Mouse (Mus musculus) regulatory T cell (primary cell): ENCODE data around the gene Lima1.
"Not testable (repeated sequence)": the region's sequence is repeated elsewhere in the genome, so short reads cannot be mapped to it uniquely, and the experiment has no call there.

Source experiments
- in situ Hi-C: fragments of 300-600 bp; cut with MboI, MseI; formaldehyde crosslinking; loops from one replicate; pipeline ENCODE4 v1.15.1; 2025; ENCODE audit warnings: high pct_unique_total_duplicates

Gene Lima1

DNA sequence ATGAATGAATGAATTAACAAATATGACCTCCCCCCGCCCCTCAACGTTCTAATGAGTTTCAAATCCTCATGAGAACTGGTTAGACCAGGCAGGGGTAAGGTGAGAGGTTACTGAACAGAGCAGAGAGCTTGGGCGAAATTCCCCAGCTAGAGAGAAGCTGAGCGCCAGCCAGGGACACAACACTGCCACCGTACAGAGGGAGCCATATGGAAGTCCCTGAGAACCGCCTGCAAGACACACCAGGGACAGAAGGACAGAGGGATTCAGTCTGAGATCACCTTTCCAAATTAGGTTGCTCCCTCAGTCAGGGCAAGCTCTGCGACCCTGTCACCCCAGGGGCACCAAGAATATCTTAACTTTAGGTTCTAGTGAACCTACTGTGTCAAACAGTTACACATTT is 37.7 kb downstream of the Lima1 start:
- in situ Hi-C loops: no loop called here

DNA sequence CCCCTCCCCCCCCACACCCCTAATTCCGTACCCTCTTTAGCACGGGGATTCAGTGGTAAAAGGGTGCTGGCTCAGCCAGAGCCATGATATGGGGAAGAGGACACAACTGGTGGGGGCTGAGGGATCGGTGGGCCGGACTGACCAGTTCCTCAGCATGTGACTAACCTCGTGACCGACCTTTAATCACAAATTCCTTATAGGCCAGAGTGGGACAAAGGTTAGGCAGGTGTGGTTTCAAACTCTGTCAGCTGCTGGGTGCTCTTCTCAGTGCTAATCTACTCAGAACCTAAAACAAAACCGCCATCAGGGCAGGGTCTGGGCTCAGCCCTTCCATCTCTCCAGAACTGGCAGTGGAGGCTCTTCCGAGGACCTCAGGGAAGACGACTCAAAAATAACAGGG is 40.1 kb downstream of the Lima1 start:
- in situ Hi-C loops: no loop called here

DNA sequence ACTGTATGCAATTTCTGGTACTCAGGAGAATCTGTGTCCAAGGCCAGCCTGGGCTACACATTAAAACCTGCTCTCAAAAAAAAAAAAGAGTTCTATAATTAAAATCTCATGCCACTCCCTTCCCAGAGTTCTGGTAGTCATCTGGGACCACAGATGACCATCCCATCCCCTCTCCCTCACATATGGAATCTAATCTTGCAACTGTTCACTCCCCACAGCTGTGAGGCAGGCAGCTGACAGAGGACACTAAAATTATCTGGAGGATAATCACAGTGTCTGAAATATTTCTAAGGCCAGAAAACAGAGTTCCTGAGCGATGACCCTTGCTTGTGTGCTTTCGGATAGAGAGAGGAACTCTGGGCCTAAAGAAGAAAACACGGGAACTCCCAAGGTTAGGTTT is 40.6 kb downstream of the Lima1 start:
- in situ Hi-C loops: no loop called here

DNA sequence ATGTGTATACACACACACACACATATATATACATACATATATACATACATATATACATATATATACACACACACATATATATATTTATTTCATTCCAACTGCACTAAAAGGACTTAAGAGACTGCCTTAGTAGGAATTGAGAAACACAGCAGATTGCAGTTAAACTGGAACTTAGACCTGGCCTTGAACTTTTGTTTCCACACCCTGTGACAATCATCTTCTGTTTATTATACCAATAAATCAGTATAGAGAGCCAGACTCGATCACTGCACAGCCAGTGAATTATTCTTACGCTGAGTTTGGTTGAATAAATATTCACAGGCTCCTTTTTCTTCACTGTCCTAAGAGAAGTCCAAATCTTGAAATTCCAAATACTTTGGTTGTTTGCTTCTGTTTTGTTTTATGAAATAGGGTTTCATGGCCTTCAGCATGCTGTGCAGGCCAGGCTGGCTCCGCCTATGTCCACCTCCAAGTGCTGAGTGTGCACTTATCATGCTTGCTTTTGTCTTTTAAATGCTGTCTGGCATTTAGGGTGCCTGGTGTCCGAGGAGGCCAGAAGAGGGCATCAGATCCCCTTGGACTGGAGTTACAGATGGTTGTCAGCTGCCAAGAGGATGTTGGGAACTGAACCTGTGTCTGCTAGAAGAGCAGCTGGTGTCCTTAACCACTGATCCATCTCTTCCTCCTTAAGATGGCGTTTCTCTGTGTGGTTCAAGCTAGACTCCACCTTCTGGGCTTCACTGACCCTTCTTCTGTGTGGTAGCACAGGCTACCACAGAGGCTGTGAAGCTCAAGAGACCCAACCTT is 41.4 kb downstream of the Lima1 start:
- in situ Hi-C loops: no loop called here

DNA sequence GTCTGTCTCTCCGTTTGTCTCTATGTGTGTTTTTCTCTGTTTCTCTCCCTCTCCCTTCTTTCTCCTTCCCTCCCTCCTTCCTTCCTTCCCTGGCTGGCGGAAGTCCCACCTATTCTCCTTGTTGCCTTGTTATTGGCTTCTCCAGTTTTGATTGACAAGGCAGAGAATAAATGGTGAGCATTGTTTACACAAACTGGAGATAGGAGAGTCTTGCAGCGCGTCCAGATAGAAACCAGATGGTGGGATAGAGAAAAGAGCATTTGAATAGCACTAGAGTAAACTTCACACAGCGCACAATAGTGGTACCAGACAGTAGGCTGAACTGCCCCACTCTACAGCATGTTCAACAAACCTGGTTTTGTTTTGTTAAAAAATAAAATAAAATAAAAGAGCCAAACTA is 43.7 kb downstream of the Lima1 start:
- in situ Hi-C loops: no loop called here

DNA sequence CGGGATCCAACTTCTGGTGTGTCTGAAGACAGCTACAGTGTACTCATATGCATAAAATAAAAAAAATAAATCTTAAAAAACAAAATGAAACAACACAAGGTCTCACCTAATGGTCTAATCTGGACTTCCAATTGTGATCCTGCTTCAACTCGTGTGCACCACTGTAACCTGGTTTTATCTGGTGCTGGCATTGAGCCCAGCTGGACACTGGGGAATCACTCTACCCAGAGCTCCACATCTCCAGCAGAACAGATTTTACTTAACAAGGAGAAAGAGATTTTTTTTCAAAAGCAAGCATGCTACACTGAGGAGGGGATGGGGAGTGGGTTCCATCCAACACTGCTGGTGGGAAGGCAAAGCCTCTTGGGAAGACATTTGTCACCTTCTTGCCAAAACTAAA is 47.2 kb downstream of the Lima1 start:
- in situ Hi-C loops: no loop called here

DNA sequence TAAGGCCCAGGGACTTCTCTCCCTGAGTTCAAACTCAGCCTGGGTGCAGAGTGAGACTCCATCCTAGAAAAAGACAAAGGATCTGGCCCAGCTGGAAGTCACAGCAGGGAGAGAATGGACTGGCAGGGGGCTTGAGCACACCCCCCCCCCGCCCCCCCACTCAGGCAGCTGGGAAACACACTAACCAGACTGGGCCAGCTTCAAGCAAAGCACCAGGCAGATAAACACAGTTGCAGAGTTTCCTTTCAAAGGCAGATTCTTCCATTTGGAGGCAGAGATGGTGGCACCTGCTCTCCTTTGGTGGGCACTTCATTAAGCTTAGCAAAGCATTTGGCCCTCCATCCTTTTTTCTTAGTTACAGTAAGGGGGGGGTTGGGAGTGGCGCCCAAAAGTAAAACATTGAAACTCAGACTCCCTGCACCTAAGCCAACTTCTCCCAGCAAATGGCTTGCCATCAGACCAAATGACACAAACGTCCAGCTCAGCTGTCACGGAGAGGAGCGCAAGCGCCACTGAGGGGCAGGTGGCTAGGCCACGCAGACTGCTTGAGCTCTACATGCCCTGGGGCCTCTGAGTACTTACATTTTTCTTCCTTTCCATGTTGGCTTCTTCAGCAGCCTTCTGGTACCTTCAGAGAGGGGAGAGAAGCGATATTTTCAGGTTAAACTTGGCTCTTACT is 48.9 kb downstream of the Lima1 start:
- in situ Hi-C loops: no loop called here

DNA sequence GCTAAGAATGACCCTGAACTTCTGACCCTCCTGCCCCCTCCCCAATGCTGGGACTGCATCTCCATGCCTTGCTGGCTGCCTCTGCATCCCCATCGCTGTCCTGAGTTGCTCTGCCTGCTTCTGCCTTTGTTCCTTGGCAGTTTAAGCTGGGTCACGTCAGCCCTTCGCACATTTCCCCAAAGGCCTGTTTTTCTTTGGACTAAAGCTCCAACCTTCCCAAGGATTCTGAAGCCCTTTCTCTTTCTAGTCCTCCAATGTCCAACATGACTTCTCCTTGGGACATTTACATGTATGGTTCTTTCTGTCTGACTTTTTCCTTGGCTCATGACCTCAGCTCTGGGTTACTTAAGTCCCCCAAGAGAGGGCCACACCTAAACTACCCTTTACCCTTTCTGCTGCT is 50.0 kb downstream of the Lima1 start:
- in situ Hi-C loops: no loop called here

DNA sequence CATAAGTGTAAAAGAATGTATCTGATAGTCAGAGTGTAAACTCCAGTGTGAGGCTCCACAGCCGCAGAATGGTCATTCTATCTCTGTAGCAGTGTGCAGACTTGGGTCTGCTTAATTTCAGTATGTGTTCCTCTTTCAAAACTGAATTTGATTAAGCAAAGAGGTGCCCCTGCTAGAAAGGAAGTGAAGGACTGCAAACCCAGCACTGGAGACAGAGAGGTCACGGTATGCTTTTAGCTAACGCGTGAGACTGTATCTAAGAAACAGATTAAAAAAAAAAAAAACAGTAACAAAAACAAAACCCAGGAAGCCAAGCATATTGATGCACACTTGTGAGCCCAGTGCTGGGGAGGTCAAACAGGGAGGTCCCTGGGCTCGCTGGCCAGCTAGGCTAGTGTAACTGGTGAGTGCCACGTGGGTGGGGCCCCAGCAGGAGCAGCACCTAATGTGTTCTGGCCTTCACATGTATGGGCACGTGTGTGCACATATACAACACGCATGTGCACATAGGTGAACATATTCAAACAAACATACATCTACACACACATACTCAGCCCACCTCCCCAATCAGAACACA is 51.8 kb downstream of the Lima1 start:
- in situ Hi-C loops: no loop called here

DNA sequence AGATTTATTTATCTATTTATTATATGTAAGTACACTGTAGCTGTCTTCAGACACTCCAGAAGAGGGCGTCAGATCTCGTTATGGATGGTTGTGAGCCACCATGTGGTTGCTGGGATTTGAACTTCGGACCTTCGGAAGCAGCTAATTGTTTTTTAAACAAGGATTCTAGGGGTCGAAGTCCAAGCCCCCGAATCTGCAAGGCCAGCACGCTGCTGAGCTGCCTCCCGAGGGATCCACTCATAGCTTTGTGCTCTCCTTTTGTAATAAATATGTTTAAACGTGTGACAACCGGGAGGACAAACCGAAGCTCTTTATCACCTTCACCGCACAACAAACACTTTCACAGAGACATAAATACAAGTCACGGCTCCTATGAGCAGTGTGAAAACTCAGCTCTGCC is 52.8 kb downstream of the Lima1 start:
- in situ Hi-C loops: not testable (repeated sequence)

DNA sequence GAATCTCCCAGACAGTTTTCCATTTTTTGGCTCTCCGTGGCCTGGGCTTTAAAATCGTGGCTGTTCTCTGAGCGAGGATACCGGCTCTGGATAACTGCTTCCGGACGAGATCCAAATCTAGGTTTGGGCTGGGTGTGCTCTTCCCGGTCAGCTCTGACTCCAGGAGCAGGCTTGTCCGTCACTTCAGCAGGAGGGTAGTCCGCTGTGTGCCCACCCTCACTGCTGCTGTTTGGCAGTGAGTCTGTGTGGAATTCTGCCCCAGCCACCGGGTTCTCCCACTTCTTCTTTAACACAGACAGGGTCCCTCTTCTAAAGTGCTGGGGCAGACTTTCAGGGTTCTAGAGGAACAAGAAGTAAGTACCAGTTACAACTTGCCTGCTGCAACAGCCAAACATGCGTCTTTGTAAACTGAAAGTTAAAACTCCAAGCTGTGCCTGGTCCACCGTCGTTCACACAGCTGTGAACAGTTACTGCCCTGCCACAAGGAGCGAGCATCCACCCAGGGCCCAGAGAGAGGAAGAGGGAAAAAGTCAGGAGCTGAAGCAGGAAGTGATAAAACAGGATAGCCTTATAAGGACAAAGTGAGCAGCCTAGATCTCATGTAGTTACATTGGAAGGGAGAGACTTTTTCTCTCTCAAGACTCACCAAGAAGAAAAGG is 55.5 kb downstream of the Lima1 start:
- in situ Hi-C loops: no loop called here

DNA sequence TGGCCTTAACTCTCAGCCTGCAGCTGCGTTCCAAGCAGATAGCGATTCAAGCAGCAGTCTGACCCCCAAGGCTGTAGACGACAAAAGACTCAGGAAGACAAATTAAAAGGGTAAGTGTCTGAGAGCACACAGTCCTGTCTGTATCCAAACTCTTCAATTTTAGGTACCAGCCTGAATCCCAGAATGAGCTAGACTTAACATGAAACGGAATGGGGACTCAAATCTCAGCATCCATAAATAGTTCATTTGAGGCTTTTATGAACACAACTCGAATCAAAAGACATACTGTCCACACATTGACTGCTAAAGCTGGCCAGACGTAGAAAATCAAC is 56.2 kb downstream of the Lima1 start:
- in situ Hi-C loops: no loop called here

DNA sequence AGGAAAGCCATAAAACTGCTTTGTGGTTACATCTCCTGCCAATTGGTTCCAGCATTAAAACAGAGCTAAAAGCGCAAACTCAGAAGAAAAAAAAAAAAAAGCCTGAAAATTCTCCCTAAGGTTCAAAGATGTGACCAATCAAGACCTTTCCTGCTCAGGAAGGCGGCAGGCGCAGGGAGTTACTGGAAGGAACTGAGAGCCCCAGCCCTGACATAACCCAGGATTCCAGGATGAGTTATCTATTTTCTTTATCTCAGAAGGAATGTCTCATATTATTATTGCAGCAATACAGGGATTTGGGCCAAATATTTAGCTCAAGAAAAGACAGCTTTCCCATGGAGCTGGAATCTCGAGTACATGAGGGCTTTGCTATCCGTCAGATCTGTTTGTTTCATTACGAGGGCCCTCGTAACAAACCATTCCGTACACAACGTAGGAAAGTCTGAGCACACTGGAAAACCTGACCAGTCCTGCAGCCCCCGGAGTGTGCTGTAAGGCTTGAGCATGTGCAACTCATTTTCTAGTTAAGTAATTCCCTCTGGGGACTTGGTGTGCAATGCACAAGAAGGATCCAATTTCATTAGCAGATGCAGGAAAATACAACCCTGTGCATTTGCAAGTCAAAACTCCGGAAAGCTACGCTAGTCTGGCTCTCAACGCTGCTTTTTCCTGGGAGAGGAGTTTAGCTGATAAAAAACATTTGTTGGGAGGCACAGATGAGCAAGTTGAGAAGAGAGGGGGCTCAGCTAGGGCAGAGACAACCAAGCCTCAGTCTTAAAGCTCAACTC is 56.7 kb downstream of the Lima1 start:
- in situ Hi-C loops: no loop called here

DNA sequence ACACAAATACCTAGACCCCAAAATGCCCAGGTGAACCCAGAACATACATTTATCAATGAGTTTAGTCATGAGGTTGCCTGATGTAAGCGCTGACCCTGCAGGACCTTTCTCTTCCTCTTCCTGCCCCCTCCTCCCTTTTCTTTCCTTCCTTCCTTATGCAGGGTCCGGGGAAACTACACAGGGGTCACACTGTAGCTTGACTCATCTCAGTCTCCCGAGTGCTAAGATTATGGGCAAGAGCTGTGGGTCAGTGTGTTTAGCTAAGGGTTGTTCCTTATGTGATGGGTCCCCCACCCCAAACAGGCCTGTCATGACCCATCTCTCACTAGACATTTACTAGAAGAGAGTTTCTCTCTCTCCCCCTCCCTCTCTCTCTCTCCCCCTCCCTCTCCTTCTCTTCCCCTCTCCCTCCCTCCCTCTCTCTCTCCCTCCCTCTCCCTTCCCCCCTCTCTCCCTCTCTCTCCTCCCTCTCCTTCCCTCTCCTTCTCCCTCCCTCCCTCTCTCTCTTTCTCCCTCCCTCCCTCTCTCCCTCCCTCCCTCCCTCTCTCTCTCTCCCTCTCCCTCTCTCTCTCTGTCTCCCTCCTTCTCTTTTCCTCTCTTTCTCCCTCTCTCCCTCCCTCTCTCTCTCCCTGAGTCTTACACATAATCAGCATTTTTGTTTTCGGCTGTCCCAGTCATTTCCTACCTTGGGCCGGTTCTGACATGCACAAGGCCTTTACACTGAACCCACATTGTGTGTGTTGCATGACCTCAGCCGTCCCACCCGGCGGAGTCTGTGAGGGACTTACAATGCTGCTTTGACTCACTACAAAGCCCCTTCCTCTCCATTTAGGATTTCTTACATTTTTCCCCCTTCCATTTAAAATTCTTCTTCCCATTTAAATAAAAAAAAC is 57.7 kb downstream of the Lima1 start:
- in situ Hi-C loops: no loop called here

DNA sequence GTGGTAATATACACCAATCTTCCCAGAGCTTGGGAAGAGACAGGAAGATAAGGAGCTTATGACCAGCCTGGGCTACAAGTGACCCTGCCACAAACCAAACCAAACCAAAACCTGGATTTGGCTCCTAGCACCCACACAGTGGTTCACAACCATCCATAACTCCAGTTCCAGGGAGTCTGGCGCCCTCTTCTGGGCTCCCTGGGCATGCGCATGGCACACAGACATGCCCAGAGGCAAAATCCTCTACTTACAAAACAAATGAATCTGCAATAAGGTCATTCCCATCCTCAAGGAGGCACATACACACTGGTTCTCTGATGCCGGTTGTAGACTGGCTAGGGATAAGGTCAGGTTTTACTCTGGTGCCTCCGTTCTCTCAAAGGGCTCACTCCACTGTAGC is 59.3 kb downstream of the Lima1 start:
- in situ Hi-C loops: no loop called here

DNA sequence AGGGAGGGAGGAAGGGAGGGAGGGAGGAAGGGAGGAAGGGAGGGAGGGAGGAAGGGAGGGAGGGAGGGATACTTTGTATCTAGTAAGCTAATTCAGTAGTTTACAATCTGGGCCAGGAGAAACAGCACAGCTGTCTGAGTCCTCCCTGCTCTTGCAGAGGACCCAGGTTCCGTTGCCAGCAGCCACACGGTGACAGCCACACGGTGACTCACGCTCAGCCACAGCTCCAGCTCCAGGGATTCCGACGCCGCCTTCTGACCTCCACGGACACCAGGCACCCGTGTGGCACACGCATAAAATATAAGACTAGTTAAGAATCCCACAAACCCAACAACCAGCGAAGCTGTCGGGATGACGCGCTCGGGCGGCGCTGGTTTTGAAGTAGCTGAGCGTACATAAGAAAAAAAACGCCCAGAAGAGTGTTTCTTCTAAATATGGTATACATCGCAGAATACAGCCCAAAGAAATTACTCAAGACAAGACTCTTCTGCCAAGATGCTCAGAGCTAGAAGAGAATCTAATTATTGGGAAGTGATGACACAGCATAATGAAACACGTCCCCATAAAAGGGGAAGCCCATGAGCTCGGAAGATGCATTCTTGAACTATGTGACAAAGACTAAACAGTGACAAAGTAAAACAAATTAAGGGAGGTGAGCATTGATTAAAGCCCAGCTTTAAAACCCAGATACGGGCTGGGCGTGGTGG is 60.5 kb downstream of the Lima1 start:
- in situ Hi-C loops: no loop called here

DNA sequence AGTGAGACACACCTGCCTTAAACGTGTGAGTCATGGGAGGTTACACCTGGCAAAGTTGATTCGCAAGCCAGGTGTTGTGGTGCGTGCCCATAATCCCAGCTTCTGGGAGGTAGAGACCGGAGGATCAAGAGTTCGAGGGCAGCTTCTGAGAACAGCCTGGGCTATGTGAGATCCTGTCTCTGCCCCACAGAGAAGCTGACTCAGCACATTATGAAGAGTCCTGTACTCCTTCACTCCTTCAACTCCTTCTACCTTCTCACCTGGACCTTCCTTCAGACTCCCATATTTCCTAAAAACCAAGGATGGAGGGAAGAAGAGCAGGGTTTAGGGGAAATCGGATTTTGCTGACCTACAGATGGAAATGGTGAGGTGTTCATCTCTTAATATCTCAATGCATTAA is 61.6 kb downstream of the Lima1 start:
- in situ Hi-C loops: no loop called here

DNA sequence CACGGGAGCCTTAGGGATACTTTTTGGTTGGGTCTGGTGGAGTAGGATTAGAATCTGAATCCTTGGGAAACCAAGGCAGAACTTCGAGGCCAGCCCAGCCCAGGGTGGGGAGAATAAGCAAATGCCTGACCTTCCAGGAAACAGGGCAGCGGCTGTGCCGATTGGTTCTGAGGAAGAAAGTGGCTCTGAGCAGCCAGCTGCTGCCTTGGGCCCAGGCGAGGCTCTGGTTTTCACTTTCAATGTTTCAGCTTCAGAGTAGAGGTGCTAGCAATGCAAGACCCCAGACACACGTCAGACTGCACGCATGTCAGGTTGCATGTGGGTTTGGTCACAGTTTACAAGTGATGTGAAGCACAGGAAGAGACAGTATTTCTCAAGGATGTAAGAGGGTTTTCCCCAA is 63.2 kb downstream of the Lima1 start:
- in situ Hi-C loops: no loop called here

DNA sequence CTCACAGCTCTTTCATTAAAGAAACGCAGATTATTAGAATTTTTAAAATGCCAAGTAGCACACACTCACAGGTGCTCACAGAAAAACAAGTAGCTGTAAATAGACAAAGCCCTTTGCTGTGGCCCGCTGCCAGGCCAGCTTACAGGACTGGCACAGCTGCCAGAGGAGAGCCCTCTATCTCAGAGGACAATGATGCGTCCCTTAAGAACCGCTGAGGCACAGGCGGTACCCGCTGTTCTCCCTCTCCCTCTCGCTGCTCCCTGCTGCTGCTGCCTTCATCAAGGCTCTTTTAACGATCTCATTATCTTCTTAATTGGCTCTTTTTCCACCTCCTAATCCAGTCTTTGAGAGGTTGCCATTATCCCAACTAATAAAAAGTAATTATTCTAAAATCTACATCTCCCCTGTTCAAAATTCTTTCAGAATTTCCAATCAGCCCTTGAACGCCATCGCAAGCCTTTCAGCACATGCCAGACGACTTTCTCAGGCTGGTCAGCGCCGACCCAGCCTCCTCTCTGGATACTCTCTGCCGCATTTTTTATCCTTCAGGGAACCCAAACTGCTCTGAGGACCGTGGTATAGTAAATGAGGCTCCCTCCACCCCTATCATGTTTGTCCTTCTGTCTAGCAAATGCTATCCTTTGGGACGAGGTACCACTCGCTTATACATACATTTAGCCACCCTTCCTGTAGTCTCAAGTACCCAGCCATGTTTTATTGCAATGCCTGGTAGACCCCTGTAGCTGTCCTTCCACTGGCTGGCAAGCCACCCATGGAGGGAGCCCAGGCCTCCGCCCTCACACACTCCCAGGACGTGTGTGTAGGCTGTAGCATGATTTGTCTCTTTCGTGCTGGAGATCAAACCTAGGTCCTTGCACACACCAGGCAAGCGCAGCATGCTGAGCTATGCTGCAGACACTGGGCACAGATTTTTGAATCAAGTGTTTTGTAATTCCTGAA is 67.2 kb downstream of the Lima1 start:
- in situ Hi-C loops: no loop called here
